Mouse (Mus musculus): ENCODE measurements around the gene H2afx.

The H2afx gene

DNA sequence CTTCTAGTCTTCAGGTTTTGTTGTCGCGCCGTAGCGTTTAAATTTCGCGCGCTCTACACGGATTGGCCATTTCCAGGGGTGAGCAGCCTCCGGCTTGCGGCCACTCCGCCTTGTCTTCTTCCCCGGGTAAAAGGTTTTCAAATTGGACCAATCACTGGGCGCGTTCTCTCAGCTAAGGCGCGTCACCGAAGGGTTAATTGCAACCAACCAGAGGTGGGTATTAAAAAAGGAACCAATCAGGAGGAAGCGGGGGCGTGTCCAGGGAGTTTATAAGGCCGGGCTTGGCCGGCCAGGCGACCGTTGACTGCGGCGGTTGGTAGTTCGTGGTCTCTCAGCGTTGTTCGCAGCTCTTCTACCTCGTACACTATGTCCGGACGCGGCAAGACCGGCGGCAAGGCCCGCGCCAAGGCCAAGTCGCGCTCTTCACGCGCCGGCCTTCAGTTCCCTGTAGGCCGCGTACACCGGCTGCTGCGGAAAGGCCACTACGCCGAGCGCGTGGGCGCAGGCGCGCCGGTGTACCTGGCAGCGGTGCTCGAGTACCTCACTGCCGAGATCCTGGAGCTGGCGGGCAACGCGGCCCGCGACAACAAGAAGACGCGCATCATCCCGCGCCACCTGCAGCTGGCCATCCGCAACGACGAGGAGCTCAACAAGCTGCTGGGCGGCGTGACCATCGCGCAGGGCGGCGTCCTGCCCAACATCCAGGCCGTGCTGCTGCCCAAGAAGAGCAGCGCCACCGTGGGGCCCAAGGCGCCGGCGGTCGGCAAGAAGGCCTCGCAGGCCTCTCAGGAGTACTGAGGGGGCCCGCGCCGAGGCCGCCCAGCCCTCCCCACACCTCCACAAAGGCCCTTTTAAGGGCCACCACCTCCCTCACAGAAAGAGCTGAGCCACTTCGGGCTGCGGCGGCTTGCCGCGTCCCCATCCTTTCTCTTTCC, at the start of gene H2afx:
Gene H2afx, plus strand, starts transcription at position 299 of the 935 bp plus-strand sequence.
- under 1% methylated on average over 88 of the region's 91 CpGs for WGBS

DNA sequence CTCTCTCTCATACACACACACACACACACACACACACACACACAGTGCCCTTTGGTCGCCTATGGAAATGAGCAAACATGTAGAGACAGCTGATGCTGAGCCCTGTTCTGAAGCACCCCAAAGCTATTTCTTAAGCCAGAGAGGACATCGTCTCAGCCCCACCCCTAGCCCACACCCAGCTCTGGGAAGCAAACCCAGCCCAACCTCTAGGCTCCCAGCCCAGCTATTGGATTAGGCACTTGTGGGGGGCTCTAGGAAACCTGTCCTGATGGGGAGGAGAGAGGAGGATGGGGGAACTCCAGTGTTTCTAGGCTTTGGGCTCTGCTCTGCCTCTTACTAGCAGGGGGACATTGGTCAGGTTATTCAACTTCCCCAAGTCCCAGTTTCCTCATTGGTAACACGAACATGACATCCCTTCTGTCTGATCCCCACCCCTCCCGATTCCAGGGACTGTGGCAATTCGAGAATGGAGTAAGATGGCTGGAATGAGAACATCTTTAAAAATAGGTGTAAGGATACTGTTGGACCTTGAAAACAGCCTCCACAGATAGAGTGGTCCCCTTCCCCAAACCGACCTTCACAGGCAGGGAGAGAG, 48.1 kb upstream of the H2afx start:
- WGBS = 14% methylated on average over 6 of the region's 6 CpGs

DNA sequence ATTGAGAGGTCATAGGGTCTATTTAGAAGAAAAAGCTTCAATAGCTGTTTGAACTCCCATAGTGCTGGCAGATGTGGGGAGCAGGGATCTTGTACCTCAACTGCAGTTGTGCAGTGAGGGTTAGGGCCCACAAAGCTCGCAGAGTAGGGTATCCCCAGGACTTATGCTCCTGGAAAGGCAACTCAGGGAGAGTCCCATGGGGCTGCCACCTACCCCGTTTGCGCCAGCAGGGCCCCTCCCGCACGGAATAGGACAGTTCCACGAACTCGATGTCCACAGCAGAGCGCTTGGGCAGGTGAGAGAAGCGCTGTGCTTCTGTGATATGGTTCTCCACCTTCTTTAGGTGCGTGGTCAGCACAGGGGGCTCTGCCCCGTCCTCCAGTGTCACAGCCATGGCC, 47.5 kb upstream of the H2afx start:
- WGBS = 9% methylated on average over 11 of the region's 11 CpGs

DNA sequence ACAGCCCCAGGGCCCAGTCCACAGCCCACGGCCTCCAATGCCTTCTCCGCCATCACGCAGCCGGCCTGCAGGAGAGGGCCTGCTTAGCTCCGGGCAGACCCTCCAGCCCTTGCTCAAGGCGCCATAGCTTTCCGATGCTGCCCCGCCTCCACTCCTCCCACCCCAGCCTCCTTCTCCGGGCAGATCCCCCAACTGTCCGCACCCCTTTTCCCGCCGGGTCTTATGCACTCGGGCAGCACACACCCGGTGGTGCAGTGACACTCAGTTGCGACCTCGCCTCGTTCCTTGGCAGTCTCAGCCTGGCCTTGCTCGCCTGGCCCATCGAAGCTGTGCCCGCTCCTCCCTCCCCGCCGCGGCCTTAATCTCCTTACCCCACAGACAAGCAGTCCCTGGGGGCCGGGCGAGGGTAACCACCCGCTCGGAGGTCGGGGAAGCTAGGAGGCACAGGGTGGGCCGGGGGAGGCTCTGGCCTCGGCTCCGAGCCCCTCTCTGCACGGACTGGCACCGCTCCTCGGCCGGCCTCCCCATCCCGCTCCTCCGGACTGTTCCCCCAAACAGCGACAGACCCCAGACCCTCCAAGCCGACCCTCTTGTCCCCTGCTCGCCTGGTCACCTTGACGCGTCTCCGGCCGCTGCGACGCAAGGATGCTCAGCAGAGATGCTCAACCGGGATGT, 47.0 kb upstream of the H2afx start:
- WGBS = under 1% methylated on average over 46 of the region's 47 CpGs

DNA sequence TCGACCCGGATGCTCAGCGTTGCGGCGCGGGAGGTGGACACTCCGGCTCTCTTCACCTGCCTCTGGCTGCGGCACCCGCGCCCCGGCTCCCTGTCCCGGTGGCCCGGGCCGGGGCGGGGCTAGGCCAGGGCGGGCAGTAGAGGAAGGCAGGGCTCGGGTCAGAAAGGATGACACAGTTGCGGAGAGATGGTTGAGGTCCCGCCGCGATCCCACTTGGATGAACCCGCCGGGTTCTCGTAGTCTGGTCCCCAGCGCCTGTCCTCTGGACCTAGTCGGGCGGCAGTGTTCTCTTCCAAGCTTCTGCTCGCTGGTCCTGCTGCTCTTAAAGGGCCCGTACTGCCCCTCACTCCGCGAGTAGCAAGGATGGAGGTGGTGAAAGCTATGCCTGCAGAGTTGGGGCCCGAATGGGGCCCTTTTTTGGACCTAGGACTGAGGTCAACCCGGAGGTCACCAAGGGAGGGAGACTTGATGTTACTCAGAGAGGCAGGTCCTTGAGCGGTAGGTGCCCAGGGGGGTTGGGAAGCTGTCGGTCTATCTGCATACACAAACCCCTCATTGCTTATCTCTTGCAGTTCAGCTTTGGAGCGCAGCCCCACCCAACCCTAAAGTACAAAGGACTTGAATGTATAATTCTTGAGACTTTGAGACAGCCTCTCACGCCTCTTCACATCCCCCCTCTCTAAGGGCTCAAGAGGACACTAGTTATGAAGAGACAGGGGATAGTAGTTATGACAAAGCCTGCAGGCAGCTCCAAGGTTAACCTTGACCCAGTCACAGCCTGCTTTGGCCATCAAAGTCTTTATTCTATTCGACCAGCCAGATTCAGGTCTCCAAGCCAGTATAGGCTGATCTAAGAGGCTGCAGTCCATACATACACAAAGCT, 46.2 kb upstream of the H2afx start, which contains the start of gene Abcg4:
Gene Abcg4, minus strand, starts transcription at position 540 of the 883 bp plus-strand sequence.
- WGBS = 2% methylated on average over 38 of the region's 38 CpGs

DNA sequence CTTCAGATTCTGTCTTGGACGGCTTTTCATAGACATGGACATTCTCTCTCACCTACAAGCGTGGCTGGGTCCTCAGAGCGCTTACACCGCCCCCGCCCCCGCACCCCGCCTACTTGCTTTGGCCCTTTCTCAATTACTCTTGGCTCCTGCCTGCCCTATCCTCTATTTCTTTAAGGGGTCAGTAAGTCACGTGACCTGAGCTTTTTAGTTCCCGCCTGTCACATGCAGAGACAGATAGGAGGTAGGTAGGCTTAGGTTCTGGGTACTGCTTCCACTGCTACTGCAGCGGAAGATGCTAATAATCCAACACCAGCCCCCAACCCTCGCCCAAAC, 45.6 kb upstream of the H2afx start:
- 13% methylated on average over 11 of the region's 11 CpGs for WGBS

DNA sequence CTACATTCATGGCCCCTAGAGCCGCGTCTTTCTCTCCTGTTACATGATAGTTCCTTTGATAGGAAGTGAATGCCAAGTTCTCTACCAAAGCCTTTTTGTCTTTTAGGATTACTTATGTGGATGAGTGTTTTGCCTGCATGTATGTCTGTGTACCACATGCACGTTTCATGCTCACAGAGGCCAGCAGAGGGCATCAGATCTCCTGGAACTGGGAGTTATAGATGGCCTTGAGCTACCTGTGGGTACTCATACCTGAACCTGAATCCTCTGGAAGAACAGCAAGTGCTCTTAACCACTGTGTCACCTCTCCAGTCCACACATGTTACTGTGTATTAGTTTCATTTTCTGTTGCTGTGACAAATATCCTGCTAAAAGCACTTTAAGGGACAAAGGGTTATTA, 42.0 kb upstream of the H2afx start:
- WGBS = 61% methylated on average over 3 of the region's 3 CpGs

DNA sequence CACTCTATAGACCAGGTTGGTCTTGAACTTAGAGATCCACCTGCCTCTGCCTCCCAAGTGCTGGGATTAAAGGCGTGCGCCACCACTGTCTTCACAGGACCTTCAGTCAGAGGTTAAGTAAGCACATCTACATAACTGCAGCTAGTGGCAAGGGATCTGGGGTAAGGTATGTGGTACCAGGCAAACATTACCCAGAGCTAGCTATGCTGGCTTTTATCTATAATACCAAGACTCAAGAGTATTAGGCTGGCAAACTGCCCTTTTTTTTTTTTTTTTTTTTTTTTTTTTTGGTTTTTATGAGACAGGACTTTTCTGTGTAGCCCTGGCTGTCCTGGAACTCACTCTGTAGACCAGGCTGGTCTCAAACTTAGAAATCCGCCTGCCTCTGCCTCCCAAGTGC, 34.5 kb upstream of the H2afx start:
- 96% methylated on average over 3 of the region's 3 CpGs for WGBS

DNA sequence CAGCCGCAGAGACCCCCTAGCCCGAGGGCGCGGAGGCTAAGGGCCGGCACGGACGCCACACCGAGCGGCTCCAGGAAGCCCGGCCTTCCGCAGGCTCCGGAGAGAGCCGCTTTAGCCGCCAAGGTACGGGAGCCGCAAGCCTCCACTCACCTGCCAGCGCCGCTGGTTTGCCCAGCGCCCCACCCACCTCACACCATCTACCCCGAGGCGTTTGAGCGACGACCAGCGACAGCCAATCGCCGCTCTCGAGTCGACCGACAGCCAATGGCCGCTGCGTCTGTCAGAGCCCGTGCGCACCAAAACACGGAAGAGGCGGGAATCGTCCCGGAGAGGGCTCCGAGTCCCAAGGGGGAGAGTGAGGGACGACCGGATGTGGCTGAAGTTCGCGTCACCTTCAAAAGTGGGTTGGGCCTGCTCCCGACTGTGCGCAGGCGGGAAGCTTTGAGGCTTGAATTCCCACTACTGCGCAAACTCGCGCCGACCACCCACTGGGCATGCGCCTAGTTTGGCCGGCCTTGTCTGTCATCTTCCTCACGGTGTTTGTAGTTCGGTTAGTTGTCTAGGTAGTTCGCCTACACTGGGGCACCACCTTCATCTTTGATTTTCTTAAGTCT, 28.9 kb upstream of the H2afx start, which contains the start of gene Hinfp:
Gene Hinfp, minus strand, starts transcription at position 206 of the 614 bp plus-strand sequence.
- WGBS = under 1% methylated on average over 54 of the region's 54 CpGs

DNA sequence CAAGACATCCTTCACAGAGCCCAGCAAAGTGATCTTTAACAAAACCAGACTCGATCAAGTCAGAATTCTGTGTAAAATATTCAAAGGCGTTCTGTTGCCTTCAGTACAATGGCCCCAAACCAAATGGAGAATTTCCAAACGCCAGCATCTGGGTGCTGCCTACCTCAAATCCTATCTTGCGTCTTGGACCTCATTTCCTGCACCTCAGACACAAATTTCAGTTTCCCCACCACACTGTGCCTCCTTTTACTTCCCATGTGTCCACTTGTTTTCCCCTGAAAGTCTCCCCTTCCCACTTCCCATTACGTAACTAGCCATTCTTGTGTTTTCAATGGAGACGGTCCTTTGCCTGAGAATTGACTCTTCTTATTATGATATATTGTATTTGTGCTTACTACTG, 28.0 kb upstream of the H2afx start:
- 72% methylated on average over 6 of the region's 6 CpGs for WGBS

DNA sequence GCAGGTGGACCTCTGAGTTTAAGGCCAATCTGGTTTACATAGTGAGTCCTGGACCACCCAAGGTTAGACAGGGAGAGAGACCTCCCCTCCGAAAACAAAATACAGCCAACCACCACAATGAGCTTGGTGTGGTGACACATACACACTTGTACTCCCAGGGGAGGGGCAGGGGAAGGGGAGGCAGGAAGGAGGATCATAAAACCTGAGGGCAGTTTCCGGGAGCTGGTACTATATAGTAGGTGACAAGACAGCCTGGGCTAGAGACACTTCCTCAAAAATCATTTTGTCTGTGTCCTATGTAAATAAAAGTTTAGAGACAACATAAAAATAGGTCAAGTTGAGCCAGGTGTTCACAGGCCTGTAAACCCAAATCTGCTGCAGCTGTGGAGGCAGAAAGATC, 27.2 kb upstream of the H2afx start:
- WGBS = 86% methylated on average over 2 of the region's 2 CpGs

DNA sequence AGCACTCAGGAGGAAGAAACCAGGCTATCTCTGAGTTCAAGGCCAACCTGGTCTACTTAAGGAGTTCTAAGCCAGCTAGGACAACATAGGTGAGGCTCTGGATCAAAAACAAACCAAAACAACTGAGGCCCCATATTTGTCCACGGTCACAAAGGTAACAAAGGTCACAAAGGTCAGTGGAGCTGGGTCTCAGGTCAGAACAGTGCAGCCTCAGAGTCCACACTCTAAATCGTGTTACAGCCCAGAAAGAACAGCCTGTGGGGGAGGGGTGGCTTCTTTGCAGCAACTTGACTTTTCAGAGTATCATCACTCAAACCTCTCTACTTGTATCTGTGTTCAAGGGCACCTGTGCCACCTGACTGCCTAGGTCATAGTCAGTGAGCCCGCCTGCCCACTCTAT, 24.7 kb upstream of the H2afx start:
- WGBS = 70% methylated on average over 3 of the region's 3 CpGs

DNA sequence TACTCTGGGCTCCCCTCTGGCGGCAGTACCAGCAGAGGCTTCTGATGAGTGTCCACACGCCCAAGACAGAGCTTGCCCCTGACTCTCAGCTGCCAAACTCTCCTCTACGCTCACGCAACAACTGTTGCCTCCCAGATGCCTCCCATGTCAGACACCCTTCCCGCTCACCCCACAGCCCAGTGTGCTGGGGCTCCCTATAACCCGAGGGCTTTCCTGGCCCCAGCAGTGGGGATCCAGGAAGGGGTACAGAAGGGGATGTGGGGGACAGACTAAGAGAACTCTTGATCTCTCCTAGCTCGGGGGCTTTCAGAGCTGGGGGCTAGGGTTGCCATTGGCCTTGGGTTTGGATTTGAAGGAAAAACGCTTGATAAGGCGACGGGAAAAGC, 23.8 kb upstream of the H2afx start:
- WGBS = 56% methylated on average over 10 of the region's 10 CpGs

DNA sequence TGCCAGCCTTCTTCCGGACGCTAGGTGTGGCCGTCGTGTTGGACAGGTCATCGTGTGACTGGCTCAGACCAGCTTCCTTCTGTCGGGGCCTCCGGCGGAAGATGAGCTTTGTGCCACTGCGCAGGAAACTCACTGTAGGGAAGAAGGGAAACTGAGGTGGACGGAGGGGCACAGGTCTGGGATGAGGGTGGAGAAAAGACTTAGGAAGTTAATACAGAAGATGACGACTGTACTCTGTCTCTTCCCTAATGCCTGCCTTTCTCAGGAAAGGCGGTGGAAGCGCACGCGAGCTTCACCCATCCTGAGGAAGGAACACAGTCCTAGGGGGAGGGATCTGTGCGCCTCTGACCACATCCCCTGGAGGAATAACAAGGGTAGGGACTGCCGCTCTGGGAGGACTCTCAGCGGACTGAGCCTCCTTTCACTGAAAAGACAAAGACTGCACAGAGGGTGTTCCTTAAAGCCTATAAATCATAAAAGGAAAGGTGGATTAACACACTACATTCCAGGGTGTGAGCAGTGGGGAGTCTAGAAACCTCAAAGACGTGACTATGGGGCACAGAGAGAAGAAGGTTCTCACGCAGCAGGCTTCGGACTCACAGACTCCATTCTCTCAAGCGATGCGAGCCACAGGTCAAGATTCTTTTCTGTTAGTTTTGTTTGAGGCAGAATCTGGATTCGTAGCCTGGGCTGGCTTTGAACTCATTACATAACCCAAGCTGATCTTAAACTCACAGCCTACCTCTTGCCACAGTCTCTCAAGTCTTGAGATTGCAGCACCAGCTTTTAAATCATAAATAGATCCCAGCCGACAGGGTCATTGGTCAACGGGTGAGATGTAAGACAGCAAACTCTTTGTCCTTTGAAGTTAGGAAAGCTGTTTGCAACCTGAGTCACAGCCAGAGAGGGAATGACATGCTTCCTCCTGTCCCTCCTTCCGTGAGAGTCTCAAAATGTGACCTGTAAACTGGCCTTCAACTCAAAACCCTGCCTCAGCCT, 23.1 kb upstream of the H2afx start:
- 47% methylated on average over 27 of the region's 27 CpGs for WGBS

DNA sequence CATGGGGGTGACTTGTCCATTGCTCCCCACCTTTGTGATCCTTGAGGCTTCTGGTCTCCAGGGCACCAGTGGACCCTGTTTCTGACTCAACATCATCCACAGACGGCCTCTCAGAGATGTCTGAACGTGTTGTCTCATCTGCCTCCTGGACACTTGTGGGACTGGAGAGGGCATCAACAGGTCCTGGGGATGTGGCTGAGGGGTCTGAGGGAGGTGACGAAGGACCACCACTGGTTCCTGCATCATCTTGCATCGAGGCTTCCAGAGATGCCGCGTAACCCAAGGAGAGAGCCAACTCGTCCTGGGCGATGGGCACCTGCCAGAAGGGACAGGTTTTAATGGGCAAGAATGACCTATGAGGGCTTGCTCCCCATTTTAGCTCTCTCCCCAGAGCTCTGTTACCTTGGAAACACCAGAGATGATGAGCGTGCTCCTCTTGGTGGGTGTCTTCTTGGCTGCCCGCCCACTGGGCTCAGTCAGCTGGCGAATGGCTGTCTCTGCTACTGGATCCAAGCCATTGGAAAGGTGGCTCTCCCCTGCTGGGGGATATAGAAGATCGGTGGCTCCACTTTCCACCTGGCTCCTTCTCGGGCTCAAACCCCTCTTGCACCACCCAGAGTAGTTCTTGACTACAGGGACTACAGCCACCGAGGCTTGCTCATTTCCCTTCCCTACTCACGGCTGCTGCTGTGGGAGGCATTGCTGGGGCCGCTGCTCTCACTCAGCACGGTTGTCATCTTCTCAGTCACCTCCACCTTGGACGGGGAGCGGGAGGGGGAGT, 20.8 kb upstream of the H2afx start:
- 51% methylated on average over 19 of the region's 19 CpGs for WGBS

DNA sequence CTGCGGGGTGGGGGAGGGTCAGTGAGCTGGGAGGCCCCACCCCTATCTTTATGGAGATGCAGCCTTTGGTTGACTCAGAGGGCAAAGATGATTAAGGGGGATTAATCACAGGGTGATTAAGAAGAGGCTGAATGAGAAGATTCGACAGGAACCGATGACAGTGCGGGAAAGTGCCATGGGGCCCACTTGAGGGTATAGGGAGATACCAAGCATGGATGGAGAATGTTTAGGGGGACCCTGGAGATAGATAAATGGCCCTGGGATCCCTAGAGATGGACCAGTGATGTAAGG, 20.3 kb upstream of the H2afx start:
- 61% methylated on average over 4 of the region's 4 CpGs for WGBS

DNA sequence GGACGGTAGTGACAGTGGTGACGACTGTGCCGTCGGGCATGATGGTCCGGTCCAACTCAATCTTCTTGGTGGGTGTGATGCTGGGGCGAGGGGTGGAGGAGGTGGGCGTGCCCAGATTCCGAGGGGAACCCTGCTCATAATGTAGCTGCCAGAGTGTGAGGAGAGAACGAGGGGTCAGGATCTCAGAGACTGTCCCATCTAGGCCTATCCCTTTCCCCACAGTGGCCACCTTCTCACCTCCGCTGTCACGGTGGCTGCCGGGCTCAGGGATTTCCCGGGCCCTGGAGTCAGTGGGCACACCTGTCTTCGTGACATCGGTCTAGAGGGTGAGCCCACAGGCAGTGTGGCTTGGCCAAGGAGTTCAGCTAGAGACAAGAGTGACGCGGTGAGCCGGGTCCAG, 19.6 kb upstream of the H2afx start:
- WGBS = 82% methylated on average over 18 of the region's 18 CpGs

DNA sequence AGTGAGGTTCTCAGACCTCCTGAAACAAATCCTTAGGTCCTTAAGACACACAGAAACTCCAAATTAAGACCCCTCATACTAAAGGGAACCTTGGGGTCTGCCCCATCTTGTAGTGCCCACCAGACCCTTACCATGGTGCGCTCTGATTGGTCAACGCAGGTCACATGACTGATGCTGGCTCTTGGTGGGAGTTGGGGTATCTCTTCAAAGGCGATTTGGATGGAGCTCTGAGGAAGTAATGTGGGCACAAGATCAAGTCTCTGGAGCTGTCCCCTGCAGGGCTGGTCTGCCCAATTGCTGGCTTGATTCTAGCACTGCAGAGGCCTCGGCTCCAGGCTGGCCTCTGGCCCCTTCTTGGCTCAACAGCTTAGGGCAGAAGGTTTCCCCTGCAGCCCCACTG, 17.0 kb upstream of the H2afx start:
- 62% methylated on average over 4 of the region's 4 CpGs for WGBS

DNA sequence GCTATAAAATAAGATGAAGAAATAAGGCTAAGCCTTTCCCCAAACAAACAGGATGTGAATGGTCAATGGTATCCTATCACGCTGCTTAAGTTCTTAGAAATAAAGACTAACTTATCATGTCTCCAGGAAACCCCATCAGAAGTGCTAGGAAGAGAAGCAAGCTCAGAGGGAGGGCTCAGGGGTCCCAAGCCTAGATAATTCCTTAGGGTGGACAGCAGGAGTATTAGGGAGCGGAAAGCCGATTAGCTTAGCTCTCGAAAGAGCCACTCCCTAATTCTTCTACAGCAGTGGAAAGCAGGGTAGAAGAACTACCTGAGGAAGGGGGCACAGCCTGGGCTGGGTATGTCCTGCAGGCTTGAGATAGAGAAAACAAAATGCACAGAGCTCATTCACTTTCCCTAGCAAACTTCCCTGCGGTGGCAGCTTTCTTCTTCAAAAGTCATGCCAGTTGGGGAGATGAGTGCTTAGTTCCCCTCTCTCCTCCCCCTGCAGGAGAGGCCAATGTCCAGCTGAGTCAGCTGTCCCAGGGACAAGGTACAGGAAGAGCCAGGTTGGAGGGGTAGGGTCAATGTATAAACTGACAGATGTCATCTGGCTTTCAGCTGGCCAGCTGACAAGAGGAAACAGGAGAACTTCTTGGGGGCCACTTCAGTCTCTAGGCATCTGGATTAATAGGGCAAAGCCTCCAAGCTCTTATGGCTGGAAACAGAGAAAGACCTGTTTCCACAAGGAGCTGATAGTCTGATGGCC, 16.2 kb upstream of the H2afx start:
- 40% methylated on average over 5 of the region's 5 CpGs for WGBS
